Comparison of ENCODE assay signal across 9 mouse cellular contexts in genomic region chr2:122366706-122367105, GRCm38 (mm10). TPM values are rescaled to one million over a fixed set of nuclear protein-coding genes. Genes with fewer than 3 reads are reported as not detected.
DNase-seq lines count a peak whose midpoint lies in the region; ATAC-seq and TF ChIP-seq lines count a peak whose summit lies in the region.
"Had no signal": no experiment of that assay in that cellular context is flagged by ENCODE, and none has a peak within 500 bp of the region (broad histone marks: within the 10 kb centered on the region; RNA-seq: fewer than 3 reads in every experiment).

No protein-coding gene starts in this region.

- peaks cover 20% of the 10 kb centered on the region for H3K36me3 ChIP-seq in liver, embryonic 12.5 days
- peaks cover 5% of the 10 kb centered on the region; the same call in 1 of the 2 replicates for H3K36me3 ChIP-seq in liver, postnatal 0 days (replicated peaks; ENCODE audit: insufficient read depth, low read length)
- no peaks in the 10 kb centered on the region for H3K36me3 ChIP-seq in hindbrain, embryonic 14.5 days (replicated peaks; ENCODE audit: control insufficient read depth, insufficient read depth)
- peaks cover 16% of the 10 kb centered on the region; the same call in 1 of the 2 replicates for H3K36me3 ChIP-seq in neural tube, embryonic 13.5 days
- no peaks in the 10 kb centered on the region for H3K36me3 ChIP-seq in lung, postnatal 0 days (ENCODE audit: insufficient read depth, low read length)

- H3K4me1 ChIP-seq in liver, embryonic 12.5 days, result peaks cover 81% of the 10 kb centered on the region
- peaks cover 29% of the 10 kb centered on the region for H3K4me1 ChIP-seq in liver, postnatal 0 days (ENCODE audit: insufficient read depth)
- H3K4me1 ChIP-seq in cortical plate, adult 2 months (ENCODE audit: control insufficient read depth, insufficient read depth, low read length), result peaks cover 6% of the 10 kb centered on the region
- H3K4me1 ChIP-seq in hindbrain, embryonic 14.5 days (replicated peaks; ENCODE audit: control insufficient read depth, insufficient read depth, low read length), result peaks cover 34% of the 10 kb centered on the region
- H3K4me1 ChIP-seq in neural tube, embryonic 13.5 days (replicated peaks), result peaks cover 55% of the 10 kb centered on the region
- H3K4me1 ChIP-seq in lung, postnatal 0 days (ENCODE audit: insufficient read depth, low read depth, low read length), result no peaks in the 10 kb centered on the region

- no peak for TF ChIP-seq EP300 in liver, postnatal 0 days (IDR thresholded peaks at IDR 0.05; ENCODE audit: low read depth)
- TF ChIP-seq EP300 in lung, postnatal 0 days (IDR thresholded peaks at IDR 0.05), result no peak

- H3K27me3 ChIP-seq in liver, embryonic 12.5 days (replicated peaks), result peaks cover 2% of the 10 kb centered on the region; the same call in 1 of the 2 replicates
- H3K27me3 ChIP-seq in liver, postnatal 0 days (ENCODE audit: insufficient read depth, low read length), result no peaks in the 10 kb centered on the region
- H3K27me3 ChIP-seq in hindbrain, embryonic 14.5 days (ENCODE audit: control insufficient read depth, insufficient read depth, low read length), result peaks cover 4% of the 10 kb centered on the region; the same call in 1 of the 2 replicates
- no peaks in the 10 kb centered on the region for H3K27me3 ChIP-seq in neural tube, embryonic 13.5 days
- no peaks in the 10 kb centered on the region for H3K27me3 ChIP-seq in lung, postnatal 0 days (replicated peaks; ENCODE audit: insufficient read depth, low read length)

- TF ChIP-seq CTCF in liver, postnatal 0 days (IDR thresholded peaks at IDR 0.05; ENCODE audit: low read depth), result no peak
- TF ChIP-seq CTCF in cortical plate, adult 2 months (IDR thresholded peaks at IDR 0.05; ENCODE audit: extremely low read depth, insufficient read depth, low read length), result no peak
- no peak for TF ChIP-seq CTCF in lung, postnatal 0 days (IDR thresholded peaks at IDR 0.05)

- no peaks in the 10 kb centered on the region for H3K9me3 ChIP-seq in liver, embryonic 12.5 days (replicated peaks)
- H3K9me3 ChIP-seq in liver, postnatal 0 days (ENCODE audit: low read length), result no peaks in the 10 kb centered on the region
- no peaks in the 10 kb centered on the region for H3K9me3 ChIP-seq in hindbrain, embryonic 14.5 days (ENCODE audit: control insufficient read depth, low read length)
- H3K9me3 ChIP-seq in neural tube, embryonic 13.5 days, result no peaks in the 10 kb centered on the region
- no peaks in the 10 kb centered on the region for H3K9me3 ChIP-seq in lung, postnatal 0 days (ENCODE audit: low read length)

- DNase-seq in liver, postnatal 0 days, result no peak
- no peak for DNase-seq in hindbrain, embryonic 14.5 days (ENCODE audit: low spot score)
- no peak for DNase-seq in testis, postnatal 14 days (ENCODE audit: low spot score)
- DNase-seq in urinary bladder, postnatal 14 days (ENCODE audit: low spot score), result no peak
- no peak for DNase-seq in lung, postnatal 0 days (ENCODE audit: low spot score)
- DNase-seq: layer of hippocampus, adult 9-11 months had no signal

- H3K4me3 ChIP-seq in liver, embryonic 12.5 days, result no peak overlapping the region
- no peak overlapping the region for H3K4me3 ChIP-seq in liver, postnatal 0 days (ENCODE audit: low read depth, low read length)
- peak overlapping the region; percentile 58; the same call in 1 of the 2 replicates for H3K4me3 ChIP-seq in cortical plate, adult 2 months (ENCODE audit: insufficient read depth, low read length)
- peak overlapping the region; percentile 95 for H3K4me3 ChIP-seq in hindbrain, embryonic 14.5 days (replicated peaks; ENCODE audit: low read length)
- H3K4me3 ChIP-seq in neural tube, embryonic 13.5 days, result peak overlapping the region; percentile 96
- no peak overlapping the region for H3K4me3 ChIP-seq in lung, postnatal 0 days (ENCODE audit: low read depth, low read length)

- WGBS in liver, embryonic 12.5 days (ENCODE audit: insufficient replicate concordance), result 64% methylated on average over 5 of the region's 5 CpGs
- WGBS in liver, postnatal 0 days (ENCODE audit: insufficient replicate concordance), result 73% methylated on average over 5 of the region's 5 CpGs
- WGBS in hindbrain, embryonic 14.5 days, result 25% methylated on average over 5 of the region's 5 CpGs
- 28% methylated on average over 5 of the region's 5 CpGs for WGBS in neural tube, embryonic 13.5 days
- 39% methylated on average over 5 of the region's 5 CpGs for WGBS in lung, postnatal 0 days

- 0 out of 2 replicates have a peak overlapping the region, but pooled peaks have one; percentile 99 for H3K4me2 ChIP-seq in liver, embryonic 12.5 days
- H3K4me2 ChIP-seq in liver, postnatal 0 days (ENCODE audit: low read depth, low read length), result no peak overlapping the region
- H3K4me2 ChIP-seq in hindbrain, embryonic 14.5 days (replicated peaks), result peak overlapping the region; percentile 84
- H3K4me2 ChIP-seq in neural tube, embryonic 13.5 days, result peak overlapping the region; percentile 80
- H3K4me2 ChIP-seq in lung, postnatal 0 days (replicated peaks; ENCODE audit: low read depth, low read length), result no peak overlapping the region

- no peak overlapping the region for H3K27ac ChIP-seq in liver, embryonic 12.5 days
- H3K27ac ChIP-seq in liver, postnatal 0 days (ENCODE audit: low read depth), result no peak overlapping the region
- H3K27ac ChIP-seq in cortical plate, adult 2 months (ENCODE audit: insufficient read depth, low read length), result no peak overlapping the region
- H3K27ac ChIP-seq in hindbrain, embryonic 14.5 days, result peak overlapping the region; percentile 56; the same call in 1 of the 2 replicates
- peak overlapping the region; percentile 68 for H3K27ac ChIP-seq in neural tube, embryonic 13.5 days (replicated peaks)
- H3K27ac ChIP-seq in lung, postnatal 0 days (ENCODE audit: low read length), result no peak overlapping the region

- ATAC-seq in liver, embryonic 12.5 days, result no peak
- no peak for ATAC-seq in liver, postnatal 0 days
- ATAC-seq in hindbrain, embryonic 14.5 days (ENCODE audit: low FRiP score), result no peak
- ATAC-seq in neural tube, embryonic 13.5 days (ENCODE audit: low read depth), result no peak
- no peak for ATAC-seq in lung, postnatal 0 days

- no peak for TF ChIP-seq POLR2A in cortical plate, adult 2 months (IDR thresholded peaks at IDR 0.05; ENCODE audit: extremely low read depth, insufficient read depth, low read length)

- no peak overlapping the region for H3K9ac ChIP-seq in liver, embryonic 12.5 days
- no peak overlapping the region for H3K9ac ChIP-seq in liver, postnatal 0 days (replicated peaks)
- peak overlapping the region; percentile 96; the same call in 1 of the 2 replicates for H3K9ac ChIP-seq in hindbrain, embryonic 14.5 days
- H3K9ac ChIP-seq in neural tube, embryonic 13.5 days, result peak overlapping the region; percentile 98
- H3K9ac ChIP-seq in lung, postnatal 0 days (replicated peaks; ENCODE audit: low read depth), result no peak overlapping the region

RNA-seq across cellular contexts. Expression of gene Shf, which starts 2.3 kb away (rescaled TPM):
- 2.0 TPM in 2 replicates for polyA plus RNA-seq in liver, embryonic 12.5 days (2016; fragmentation: Nextera tagmentation; extraction: Ambion mirVana)
- 1.2 and 1.3 TPM in 2 replicates for polyA plus RNA-seq in liver, postnatal 0 days (2015; fragmentation: Nextera tagmentation; extraction: Ambion mirVana)
- polyA plus RNA-seq in cortical plate, adult 2 months (2012; rRNA removed), result 70.6 and 72.5 TPM in 2 replicates
- polyA plus RNA-seq in hindbrain, embryonic 14.5 days (2014; fragmentation: Nextera tagmentation; extraction: Ambion mirVana), result 17.9 and 19.2 TPM in 2 replicates
- polyA plus RNA-seq in neural tube, embryonic 13.5 days (2015; fragmentation: Nextera tagmentation; extraction: Ambion mirVana), result 12.7 and 17.2 TPM in 2 replicates
- 1.8 and 2.5 TPM in 2 replicates for polyA plus RNA-seq in lung, postnatal 0 days (2015; fragmentation: Nextera tagmentation; extraction: Ambion mirVana)

RNA-seq across cellular contexts. Expression of gene Duox1, which starts 51.2 kb away (rescaled TPM):
- not detected in 2 replicates for polyA plus RNA-seq in liver, embryonic 12.5 days (2016; fragmentation: Nextera tagmentation; extraction: Ambion mirVana)
- not detected in 2 replicates for polyA plus RNA-seq in liver, postnatal 0 days (2015; fragmentation: Nextera tagmentation; extraction: Ambion mirVana)
- polyA plus RNA-seq in cortical plate, adult 2 months (2012; rRNA removed), result 0.04 TPM in 1 of 2 replicates, not detected in the other
- polyA plus RNA-seq in hindbrain, embryonic 14.5 days (2014; fragmentation: Nextera tagmentation; extraction: Ambion mirVana), result 0.04 and 0.12 TPM in 2 replicates
- polyA plus RNA-seq in neural tube, embryonic 13.5 days (2015; fragmentation: Nextera tagmentation; extraction: Ambion mirVana), result 0.06 and 0.13 TPM in 2 replicates
- 0.06 and 0.15 TPM in 2 replicates for polyA plus RNA-seq in lung, postnatal 0 days (2015; fragmentation: Nextera tagmentation; extraction: Ambion mirVana)

RNA-seq across cellular contexts. Expression of gene Duoxa1, which starts 53.2 kb away (rescaled TPM):
- polyA plus RNA-seq in liver, embryonic 12.5 days (2016; fragmentation: Nextera tagmentation; extraction: Ambion mirVana), result not detected in 2 replicates
- not detected in 2 replicates for polyA plus RNA-seq in liver, postnatal 0 days (2015; fragmentation: Nextera tagmentation; extraction: Ambion mirVana)
- 0.10 and 0.15 TPM in 2 replicates for polyA plus RNA-seq in cortical plate, adult 2 months (2012; rRNA removed)
- 0.16 and 0.31 TPM in 2 replicates for polyA plus RNA-seq in hindbrain, embryonic 14.5 days (2014; fragmentation: Nextera tagmentation; extraction: Ambion mirVana)
- polyA plus RNA-seq in neural tube, embryonic 13.5 days (2015; fragmentation: Nextera tagmentation; extraction: Ambion mirVana), result 0.29 TPM in 1 of 2 replicates, not detected in the other
- polyA plus RNA-seq in lung, postnatal 0 days (2015; fragmentation: Nextera tagmentation; extraction: Ambion mirVana), result 0.21 TPM in 1 of 2 replicates, not detected in the other

RNA-seq across cellular contexts. Expression of gene Slc28a2, which starts 59.6 kb away (rescaled TPM):
- 0.31 and 0.35 TPM in 2 replicates for polyA plus RNA-seq in liver, embryonic 12.5 days (2016; fragmentation: Nextera tagmentation; extraction: Ambion mirVana)
- 1.8 TPM in 2 replicates for polyA plus RNA-seq in liver, postnatal 0 days (2015; fragmentation: Nextera tagmentation; extraction: Ambion mirVana)
- polyA plus RNA-seq in cortical plate, adult 2 months (2012; rRNA removed), result 0.15 and 0.19 TPM in 2 replicates
- 0.07 and 0.09 TPM in 2 replicates for polyA plus RNA-seq in hindbrain, embryonic 14.5 days (2014; fragmentation: Nextera tagmentation; extraction: Ambion mirVana)
- polyA plus RNA-seq in neural tube, embryonic 13.5 days (2015; fragmentation: Nextera tagmentation; extraction: Ambion mirVana), result 0.11 TPM in 1 of 2 replicates, not detected in the other
- 0.10 and 0.17 TPM in 2 replicates for polyA plus RNA-seq in lung, postnatal 0 days (2015; fragmentation: Nextera tagmentation; extraction: Ambion mirVana)

Comparison
In these comparisons a context has a peak if more than half of its experiments do, and no peak if none do; other contexts are left out.
1. H3K4me2 ChIP-seq: peak in liver, embryonic 12.5 days (single experiment), hindbrain, embryonic 14.5 days (single experiment) and neural tube, embryonic 13.5 days (single experiment); none in liver, postnatal 0 days (single experiment) and lung, postnatal 0 days (single experiment).
2. H3K27ac ChIP-seq: peak in hindbrain, embryonic 14.5 days (single experiment) and neural tube, embryonic 13.5 days (single experiment); none in liver, embryonic 12.5 days (single experiment), liver, postnatal 0 days (single experiment), cortical plate, adult 2 months (single experiment) and lung, postnatal 0 days (single experiment).
3. H3K4me3 ChIP-seq: peak in cortical plate, adult 2 months (single experiment), hindbrain, embryonic 14.5 days (single experiment) and neural tube, embryonic 13.5 days (single experiment); none in liver, embryonic 12.5 days (single experiment), liver, postnatal 0 days (single experiment) and lung, postnatal 0 days (single experiment).
4. H3K9ac ChIP-seq: peak in hindbrain, embryonic 14.5 days (single experiment) and neural tube, embryonic 13.5 days (single experiment); none in liver, embryonic 12.5 days (single experiment), liver, postnatal 0 days (single experiment) and lung, postnatal 0 days (single experiment).